Mouse (Mus musculus) ovary, postnatal 10 days (tissue): ENCODE data around the gene Hcfc2.

Source experiments
- DNase-seq: peaks from one replicate; pipeline ENCODE4 v3.0.0; 2022; ENCODE audit warnings: low spot score

Gene Hcfc2

DNA sequence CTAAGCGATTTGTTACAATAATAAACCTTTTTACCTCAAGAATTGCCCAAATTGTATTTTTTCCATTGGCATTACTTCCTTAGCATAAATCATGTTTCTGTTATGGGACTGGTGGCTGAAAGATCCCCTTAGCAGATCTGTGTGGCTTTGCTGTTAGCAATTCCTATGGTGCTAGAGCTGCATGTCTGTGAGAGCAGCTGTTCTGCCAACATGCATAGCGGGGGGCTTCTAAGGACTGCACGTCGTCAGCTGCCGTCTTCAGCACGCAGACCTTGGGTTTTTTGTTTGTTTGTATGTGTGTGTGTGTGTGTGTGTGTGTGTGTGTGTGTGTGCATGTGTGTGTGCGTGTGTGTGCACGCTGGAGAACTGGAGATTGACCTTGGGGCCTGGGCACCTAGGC is 45.4 kb downstream of the Hcfc2 start:
- DNase-seq, result no peak

DNA sequence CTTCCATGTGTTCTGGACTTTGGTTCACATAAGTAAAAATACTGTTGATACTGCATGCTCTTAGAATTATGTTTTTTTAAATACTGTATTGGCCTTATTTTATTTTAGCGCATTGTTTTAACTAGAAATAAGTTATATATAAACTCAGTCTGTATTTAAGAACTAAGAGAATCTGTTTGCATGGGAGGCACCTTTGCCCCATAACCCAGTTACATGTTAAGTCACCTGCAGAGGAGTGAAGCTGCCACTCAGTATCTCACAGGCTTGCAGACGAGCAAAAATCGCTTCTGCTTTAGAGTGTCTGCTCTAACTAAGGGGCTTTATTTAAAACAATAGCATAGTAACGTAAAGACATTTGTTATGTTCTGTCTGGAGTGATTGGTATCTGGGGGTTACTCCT is 45.9 kb downstream of the Hcfc2 start:
- DNase-seq, result no peak

DNA sequence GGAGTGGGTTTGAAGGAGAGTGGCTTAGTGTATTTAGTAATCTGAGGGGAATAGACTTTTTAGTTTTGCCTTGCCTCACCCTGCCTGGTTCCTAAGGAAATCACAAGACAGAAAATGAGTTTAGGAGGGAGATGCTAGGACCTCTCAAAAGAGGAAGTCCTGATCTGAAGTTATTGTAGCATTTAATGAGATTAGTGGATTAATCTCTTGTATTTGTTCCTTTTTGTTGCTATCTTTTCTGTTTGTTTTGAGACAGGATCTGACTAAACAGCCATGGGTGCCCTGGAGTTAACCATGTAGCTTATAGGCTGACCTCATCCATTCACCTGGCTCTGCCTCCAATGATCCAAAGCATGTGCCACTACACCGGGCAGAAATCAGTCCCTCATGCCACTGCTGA is 46.6 kb downstream of the Hcfc2 start:
- DNase-seq, result no peak

DNA sequence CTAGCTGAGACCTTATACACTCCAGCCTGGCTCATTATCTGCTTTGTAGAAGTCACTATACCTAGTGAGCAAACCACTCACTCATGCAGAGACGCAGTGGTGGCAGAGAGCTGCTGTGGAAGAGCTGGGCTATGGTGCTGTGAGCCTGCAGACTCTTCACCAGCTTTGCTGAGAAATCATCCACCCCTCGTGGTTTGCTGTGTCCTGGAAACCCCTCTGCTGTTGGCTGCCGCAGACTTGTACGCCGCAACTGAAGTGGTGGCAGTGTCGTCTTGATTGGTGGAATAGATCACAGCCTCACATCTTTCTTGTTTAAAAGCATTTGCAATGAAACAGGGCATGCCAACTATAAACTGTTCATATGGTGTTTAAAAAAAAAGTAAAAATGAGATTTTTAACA is 48.3 kb downstream of the Hcfc2 start:
- no peak for DNase-seq

DNA sequence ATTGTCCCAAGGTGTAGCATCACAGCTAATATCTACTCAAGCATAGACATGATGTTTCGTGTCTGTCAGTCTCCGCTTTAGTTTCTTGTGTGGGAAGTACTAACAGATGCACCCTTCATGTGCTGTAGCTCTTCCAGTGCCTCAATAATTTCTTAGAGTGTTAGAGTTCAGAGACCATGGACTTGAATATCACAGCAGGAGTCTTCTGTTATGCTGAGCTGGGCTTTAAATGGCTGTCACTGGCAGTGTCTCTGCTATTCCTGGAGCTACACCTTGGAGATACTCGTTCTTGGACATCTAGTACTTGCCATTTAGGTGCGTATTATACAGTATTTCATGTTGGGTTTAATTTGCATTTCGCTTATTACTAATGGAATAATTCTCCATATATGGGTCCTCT is 49.3 kb downstream of the Hcfc2 start:
- DNase-seq, result no peak

DNA sequence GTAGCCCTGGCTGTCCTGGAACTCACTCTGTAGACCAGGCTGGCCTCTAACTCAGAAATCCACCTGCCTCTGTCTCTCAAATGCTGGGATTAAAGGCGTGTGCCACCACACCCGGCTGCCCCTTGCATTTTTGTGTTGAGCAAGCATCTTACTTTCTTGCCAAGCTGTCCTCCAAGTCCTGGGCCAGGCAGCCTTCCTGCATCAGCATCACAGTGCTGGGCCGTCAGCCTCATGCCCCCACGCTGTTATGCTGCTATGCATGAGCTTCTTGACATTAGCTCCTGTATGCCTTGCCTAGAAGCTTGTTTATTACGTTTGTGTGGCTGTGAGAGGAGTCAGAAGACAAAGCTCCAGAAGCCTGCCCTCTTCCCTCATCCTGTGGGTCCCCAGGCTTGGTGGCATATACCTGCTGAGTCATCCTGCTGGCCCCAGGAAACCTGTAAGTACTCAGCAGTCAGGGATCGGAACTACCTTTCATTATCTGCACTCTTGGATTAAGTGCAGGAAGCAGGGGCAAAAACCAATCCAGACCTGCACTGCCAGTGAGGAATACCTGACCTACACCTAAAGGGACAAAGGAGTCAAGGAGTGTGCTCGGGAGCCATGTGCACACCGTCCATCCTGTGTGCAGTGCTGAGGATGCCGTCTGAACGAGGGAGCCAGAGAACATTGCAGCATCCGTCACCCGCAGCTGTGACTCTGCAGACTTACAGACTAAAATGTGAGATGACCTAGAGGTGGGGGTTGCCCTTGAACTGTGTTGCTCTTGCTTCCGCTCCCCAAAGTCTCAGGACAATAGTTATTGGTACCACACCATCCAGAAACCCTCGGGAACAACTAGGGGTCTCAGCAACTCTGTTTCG is 51.3 kb downstream of the Hcfc2 start:
- no peak for DNase-seq

DNA sequence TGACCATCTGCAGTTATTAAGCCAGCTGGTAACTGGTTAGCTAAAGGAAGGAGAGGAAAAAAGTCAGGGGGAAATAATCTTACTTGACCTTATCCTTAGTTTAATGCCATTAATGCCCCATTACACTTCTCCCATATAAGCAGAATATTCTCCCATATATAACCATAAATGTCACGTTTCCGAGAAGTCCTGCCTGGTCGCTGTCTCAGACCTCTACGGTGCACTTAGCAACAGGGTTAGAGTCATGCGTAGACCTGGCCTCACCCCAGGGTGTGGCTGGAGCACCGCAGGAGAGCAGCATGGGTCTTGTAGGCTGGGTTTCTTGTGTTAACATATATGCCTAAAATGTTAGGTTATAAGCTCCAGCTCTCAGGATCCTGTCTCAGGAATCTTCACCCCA is 54.8 kb downstream of the Hcfc2 start:
- no peak for DNase-seq

DNA sequence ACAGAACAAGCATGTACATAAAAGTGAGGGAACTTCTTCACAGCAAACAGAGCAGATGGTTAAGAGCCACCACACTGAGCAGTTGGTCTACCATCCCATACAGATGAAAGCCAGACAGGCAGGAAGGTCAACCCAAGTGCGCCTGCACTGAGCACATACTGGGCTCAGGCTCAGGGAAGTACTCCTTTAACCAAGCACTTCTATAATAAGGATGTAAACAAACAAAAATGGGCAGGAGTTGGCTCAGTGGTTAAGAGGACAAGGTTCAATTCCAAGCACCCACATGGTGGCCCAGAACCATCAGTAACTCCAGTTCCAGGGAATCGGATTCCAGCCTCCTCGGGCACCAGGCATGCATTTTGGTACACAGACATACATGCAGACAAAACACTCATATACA is 57.0 kb downstream of the Hcfc2 start:
- DNase-seq, result no peak

DNA sequence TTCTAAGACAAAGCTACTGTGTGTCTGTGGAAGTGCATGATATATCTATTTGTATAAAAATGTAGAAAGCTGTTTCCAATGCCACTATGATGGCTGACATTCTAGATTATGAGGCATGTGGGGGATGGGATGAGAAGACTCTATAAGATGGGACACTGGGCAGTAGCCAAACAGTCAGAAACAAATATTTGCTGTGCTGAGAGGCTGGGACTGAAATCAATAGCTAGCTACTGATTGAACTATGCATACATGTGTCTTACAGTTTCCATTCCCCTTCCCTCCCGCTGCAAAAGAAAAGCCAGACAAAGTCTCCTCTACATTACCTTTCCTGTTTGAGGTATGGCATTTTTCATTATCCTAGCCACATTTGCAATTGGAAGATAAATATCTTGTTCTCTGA is 58.7 kb downstream of the Hcfc2 start:
- DNase-seq, result no peak

DNA sequence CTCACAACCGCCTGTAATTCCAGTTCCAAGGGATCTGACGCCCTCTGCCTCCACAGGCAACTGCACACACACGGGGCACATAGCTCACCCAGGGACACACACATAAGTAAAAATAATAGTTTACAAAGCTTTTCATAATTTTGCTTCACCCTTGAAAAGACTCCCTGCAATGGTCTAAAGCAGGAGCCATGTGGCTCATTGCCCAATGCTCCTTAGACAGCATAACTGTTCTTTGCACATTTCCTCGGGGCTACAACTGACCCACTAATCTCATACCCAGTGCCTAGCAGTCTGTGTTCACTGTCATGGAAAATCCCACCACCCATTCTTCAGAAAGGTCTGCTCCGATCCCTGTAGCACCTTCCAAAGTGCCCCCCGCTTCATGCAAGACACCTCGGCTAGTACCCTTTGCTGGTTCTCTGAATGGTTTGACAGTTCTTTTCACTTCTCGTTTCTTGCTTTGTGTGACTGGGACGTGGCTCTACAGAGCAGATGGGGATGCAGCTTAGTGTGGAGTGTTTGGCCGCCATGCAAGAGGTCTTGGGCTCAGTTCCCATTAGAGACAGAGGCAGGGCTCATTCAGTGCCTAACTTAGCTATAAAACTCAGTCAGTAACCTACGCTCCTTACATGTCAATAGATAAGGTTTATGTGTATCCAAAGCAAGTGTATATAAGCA is 59.4 kb downstream of the Hcfc2 start:
- no peak for DNase-seq

DNA sequence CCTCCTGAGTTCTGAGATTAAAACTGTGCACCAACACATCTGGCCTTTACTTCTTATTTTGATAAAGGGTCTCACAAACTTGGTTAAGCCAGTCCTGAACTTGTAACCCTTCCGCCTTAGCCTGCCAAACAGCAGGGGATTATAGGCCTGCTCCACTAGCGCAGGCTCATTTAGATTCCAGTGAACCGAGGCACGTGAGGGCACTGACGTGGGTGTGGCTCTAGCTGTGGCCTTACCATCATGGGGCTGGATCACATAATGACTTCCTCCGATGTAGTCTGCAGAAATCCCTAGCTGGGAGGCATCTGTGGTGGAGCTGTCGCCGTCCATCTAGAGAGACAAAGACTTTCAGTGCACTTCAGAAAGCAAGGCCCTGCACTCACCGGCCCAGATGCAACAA is 60.5 kb downstream of the Hcfc2 start:
- no peak for DNase-seq

DNA sequence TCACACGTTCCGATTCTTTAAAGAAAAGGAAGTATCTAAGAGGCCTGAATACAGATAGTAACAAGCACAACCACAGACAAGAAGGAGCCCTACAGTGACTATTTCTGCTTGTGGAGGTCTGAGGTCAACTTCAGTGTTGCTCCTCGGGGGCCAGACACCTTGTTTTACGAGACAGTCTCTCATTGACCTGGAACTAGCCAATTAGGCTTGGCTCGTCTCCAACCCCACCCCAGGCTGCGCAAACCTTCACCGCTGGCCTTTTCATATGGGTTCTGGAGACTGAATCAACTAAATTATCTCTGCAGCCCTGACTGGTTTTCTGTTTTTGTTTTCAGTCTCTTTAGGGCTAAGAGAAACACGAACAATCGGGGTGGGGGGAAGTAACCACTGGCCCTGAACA is 61.4 kb downstream of the Hcfc2 start:
- no peak for DNase-seq

DNA sequence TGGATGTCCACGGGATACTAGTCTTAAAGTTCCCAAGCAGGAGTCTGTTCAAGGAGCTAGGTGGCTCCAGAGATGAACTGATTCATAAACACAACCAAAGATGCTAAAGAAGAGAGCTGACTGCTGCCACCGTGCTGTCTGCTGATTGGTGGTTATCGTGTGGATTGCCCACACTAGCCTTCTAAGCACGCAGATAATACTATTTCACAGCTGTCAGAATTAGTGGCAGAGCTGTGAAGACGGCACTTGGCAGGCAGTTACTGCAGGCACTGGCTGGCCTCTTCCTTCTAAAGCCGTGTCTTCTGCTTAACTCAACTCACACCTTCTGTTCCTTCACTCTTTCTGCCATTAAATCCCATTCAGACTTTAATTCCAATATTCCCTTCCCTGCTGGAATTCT is 62.4 kb downstream of the Hcfc2 start:
- no peak for DNase-seq

DNA sequence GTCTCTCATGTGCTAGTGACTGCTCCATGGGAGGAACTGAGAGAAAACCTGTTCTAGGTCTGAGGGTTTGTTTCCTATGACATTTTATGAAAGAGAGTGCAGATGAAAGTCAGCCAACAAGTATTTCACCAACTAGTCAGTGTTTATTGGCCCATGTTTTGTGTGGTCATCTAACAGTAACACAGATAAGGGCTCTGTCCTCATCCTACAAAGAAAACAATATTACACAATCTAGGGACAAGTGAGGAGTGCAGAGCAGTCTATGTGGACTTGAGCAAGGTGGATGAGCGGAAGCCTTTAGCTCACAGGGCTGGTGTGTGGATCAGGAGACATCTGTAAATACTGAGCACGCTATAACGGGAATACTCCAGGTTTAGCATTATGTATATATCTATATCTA is 62.9 kb downstream of the Hcfc2 start:
- DNase-seq, result no peak

DNA sequence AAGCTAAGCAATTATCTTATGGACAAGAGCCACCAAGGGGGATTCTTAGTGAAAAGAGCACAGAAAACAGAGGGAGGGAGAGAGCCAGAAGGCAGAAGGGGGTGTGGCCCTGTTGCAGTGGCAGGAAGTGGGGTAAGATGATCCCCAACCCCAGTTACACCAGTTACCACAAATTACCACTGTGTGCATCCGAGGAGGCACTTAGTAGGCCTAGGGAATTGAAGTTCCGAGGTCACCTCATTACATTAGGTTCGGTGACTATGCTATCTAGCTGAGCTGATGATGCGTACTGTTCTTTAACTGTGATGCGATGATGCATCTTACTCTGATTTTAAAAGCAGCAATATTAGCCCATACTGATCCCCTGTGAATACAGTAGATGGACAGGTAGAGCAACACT is 63.7 kb downstream of the Hcfc2 start:
- DNase-seq, result no peak

DNA sequence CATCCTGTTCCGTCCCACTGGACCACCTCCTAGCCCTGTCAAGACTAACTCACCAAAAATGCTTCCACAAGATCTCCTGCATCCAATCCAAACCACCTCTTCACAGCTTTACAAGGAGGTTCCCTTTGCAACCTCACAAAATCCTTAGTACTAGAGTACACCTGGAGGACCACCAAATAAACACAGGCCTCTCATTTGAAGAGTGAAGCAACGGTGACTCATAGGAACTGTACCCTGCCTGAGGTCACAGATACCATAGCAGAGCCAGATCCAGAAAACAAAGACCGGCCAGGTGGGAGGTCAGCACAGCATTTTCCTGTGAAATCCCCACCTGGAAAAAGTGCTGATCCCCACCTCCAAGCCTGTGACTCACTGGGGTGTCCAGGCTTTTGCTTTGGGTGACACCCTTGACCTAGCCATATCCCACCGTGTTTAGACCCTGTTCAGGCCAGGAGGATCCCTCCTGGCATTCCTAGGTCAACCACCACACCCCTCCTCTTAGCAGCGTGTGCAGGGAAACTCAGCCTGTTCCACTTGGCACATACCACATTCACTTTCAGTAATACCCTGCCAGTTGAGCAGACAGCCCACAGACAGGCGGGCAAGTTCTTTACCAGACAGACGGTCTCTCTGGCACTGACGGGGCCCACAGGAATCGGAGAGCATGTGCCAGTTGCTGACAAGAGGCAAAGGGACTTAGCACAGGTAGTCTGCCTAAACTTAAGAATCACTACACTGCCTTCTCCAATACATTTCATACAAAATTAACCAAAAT is 65.3 kb downstream of the Hcfc2 start:
- no peak for DNase-seq

DNA sequence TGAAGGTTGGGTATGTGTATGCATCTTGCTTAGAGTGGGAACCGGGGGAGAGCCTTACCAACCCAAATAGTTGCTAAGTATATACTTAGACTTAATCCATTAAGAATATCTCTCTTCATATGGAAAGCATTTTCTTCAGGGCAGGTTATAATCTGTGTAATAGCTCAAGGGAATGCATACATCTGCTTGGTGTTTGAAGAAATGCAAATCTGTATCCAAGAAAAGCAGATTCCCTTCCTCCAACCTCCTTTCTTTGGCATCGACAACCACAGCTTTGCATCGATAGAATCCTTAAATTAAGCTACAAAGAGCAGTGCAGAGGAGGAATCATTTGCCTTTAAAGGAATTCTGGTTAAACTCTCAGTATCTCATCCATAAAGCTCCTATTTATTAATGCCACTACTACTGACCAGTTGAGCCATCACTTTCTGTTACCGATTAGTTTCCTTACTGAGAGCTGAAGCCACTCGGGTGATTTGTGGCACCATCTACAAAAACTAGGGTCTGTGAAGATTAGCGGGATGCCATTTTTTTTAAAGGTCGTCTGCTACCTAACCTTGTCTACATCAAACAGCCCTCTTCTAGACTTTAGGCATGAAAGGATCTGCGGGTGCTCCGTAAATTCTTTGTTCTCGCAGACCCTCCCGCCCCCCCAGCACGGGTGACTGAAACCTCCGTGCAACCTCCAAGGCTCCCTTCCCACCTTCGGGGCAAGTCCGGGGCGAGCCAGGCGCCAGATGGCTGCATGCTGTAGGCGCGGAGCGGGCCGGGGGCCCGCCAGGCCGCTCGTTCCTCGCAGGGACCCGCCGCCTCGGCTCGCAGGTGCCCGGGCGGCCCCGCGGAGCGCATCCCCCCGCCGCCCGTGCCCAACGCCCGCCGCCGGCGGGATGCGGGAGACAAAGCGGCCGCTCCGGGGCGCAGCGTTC is 67.1 kb downstream of the Hcfc2 start:
- DNase-seq, result peak; percentile 21

DNA sequence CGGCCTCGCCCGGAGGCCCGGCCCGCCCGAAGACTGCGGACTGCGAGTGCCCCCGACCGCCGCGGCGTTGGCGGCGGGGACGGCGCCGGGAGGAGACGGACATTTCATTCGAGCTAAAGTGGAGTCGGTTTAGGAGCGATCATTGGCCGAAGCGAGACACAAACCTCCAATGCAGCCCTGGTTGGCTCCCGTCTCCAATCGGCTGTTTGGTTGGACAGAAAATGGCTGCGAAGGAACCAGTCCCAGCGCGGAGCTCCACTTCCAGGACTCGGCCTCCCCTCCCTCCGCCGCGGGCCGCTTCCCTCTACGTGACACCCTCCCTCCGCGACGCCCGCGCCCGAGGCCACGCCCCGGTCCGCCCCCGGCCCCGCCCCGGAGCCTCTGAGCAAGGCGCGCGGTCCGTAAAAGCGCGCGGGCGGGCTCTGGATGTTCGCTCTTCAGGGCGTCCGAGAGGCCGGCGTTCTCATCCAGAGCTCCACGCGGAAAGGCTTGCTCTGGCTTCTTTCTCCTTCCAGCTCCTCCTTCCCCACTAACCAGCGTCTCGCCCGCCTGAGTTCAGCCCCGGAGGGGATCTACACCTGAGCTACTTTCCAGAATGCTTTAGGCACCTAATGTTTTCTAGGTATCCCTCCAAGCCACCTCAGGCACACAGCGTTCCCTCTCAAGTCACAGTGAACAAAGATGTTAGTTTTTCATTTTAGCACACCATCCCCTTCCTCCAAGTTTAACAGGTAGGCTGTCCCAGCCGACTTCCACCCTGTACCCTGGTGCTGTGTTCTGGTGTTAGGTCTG is 68.1 kb downstream of the Hcfc2 start, which contains the start of gene Nfyb:
TSS of gene Nfyb (minus strand) at position 305 of the 792 bp plus-strand sequence.
- peak; percentile 97 for DNase-seq

DNA sequence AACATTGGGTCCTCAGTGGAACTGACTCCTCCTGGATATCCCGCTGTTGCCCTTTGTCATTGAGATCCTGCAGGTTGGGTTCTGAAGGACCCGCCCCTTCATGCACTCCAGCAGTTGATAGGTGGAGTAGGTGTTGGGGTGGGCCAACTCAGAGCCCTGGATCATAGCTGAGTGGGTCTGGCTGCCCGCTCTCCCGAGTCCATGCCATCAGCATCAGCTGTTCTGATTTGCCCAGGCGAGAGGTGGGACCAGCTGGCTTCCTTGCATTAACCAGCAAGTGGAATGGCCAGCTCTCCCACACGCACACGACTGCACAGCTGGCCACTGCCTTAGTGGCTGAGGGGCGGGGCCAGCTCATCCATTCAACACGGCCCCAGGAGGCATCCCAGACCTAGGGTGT is 72.9 kb downstream of the Hcfc2 start:
- no peak for DNase-seq

DNA sequence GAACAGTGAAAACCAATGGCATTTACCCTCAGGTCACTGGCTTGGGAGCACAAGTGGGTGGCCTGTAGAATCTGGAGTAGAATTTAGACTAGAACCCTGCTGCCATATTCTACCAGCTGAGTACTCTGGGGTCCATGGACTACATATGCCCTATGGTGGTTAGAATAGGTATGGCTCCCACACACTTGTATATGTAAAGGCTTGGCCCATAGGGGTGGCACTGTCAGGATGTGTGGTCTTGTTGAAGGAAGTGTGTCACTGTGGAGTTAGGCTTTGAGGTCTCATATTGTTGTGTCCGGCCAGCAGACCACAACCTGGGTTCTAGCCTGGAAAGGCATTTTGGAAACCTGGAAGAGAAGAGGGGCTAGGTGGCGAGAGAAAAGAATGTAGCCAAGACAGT is 74.8 kb downstream of the Hcfc2 start:
- DNase-seq, result no peak

DNA sequence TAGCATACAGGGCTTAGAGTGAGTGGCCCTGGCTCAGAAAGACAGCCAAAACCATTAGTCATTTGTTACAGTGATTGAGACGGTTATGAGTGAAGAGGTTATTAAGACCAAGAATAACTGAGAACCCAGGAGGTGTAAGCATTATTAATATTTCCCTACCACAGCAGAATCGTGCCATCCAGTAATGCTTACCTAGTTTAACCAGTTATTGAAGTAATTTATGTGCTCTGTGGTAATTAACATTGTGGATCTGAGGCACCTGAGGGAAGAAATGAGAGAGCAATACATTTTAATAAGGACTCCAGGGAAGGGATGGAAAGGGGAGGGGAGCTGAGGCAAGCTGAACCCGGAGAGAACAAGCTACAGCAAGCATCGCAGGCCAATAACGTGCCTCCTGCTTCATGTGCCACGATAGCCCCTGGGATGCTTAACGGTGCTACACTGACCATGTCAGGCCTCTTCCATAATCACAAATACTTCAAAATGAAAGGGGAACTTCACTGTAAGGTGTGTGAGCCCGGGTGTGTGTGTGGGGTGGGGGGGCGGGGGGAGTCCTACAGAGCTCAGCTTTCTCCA is 75.7 kb downstream of the Hcfc2 start:
- no peak for DNase-seq
